Mouse (Mus musculus): ENCODE measurements around the gene Col25a1.

DNA sequence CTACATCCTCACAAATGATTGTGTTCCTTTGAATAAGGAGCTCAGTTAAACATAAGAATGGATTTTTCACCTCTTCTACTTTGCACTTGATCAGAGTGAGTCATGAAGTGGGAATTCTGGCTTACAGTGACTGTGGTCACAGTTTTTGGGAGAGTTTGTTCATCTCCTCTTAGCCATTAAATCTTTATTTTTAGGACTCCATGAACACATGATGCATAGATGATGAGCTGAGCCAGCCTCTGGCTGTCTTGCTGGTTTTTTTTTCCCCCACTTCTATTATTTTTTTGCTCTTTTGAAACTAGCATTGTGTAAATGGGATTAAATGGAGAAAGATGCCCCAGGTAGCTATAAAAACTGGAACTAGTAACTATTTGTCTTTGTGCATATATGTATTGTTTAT, 84.8 kb downstream of the Col25a1 start:
- TF ChIP-seq CTCF (IDR thresholded peaks at IDR 0.05; ENCODE audit: borderline replicate concordance, extremely low read depth, insufficient read depth, insufficient read length): no peak
- TF ChIP-seq POLR2A (IDR thresholded peaks at IDR 0.05; ENCODE audit: borderline replicate concordance, extremely low read depth, insufficient read depth, insufficient read length, poor library complexity, severe bottlenecking): no peak
